Mouse (Mus musculus) cerebellum, postnatal 36 days (tissue): ENCODE data around the gene Dysf.

Experiments
- DNase-seq, 2 experiments: peaks; one replicate each; pipeline ENCODE4 v3.0.0; 2021 to 2022; ENCODE audit warnings: mixed read lengths in 2 of 2

Dysf gene

GRCm38 (mm10) chr6:84168571-84168970 is 160.2 kb downstream of the Dysf start:
- no peak for DNase-seq

GRCm38 (mm10) chr6:84173626-84174025 is 165.2 kb downstream of the Dysf start:
- DNase-seq = no peak

- no peak for DNase-seq
These were observed 170.5 kb downstream of the Dysf start for GRCm38 (mm10) chr6:84178776-84179405.

GRCm38 (mm10) chr6:84181452-84181851 is 173.1 kb downstream of the Dysf start:
- no peak for DNase-seq

GRCm38 (mm10) chr6:84191656-84192250 is 183.4 kb downstream of the Dysf start:
- no peak for DNase-seq

GRCm38 (mm10) chr6:84196511-84196910 is 188.1 kb downstream of the Dysf start:
- no peak for DNase-seq

GRCm38 (mm10) chr6:84197811-84198213 is 189.4 kb downstream of the Dysf start:
- no peak for DNase-seq

- no peak for DNase-seq
These were observed 193.5 kb downstream of the Dysf start for GRCm38 (mm10) chr6:84201721-84202490.

GRCm38 (mm10) chr6:84205611-84206010 is 197.2 kb downstream of the Dysf start:
- no peak for DNase-seq

- no peak for DNase-seq
These were observed 200.2 kb downstream of the Dysf start for GRCm38 (mm10) chr6:84208589-84208988.

GRCm38 (mm10) chr6:84209736-84210434 is 201.5 kb downstream of the Dysf start:
- peak in 1 of 2 experiments; percentile 13 for DNase-seq

- no peak for DNase-seq
These were observed 203.1 kb downstream of the Dysf start for GRCm38 (mm10) chr6:84211473-84211872.

- no peak for DNase-seq
These were observed 204.7 kb downstream of the Dysf start for GRCm38 (mm10) chr6:84213101-84213500.

- no peak for DNase-seq
These were observed 209.0 kb downstream of the Dysf start for GRCm38 (mm10) chr6:84217216-84217933.

GRCm38 (mm10) chr6:84219119-84219518 is 210.7 kb downstream of the Dysf start:
- DNase-seq = no peak

GRCm38 (mm10) chr6:84224861-84225260 is 216.5 kb downstream of the Dysf start:
- DNase-seq = peak; percentile 42 to 45

GRCm38 (mm10) chr6:84225587-84225986 is 217.2 kb downstream of the Dysf start:
- peak; percentile 75 to 81 for DNase-seq

GRCm38 (mm10) chr6:84228196-84228595 is 219.8 kb downstream of the Dysf start:
- DNase-seq = no peak

GRCm38 (mm10) chr6:84228786-84229185 is 220.4 kb downstream of the Dysf start:
- no peak for DNase-seq

- no peak for DNase-seq
These were observed 221.3 kb downstream of the Dysf start for GRCm38 (mm10) chr6:84229739-84230138.

GRCm38 (mm10) chr6:84231108-84231507 is 222.7 kb downstream of the Dysf start:
- DNase-seq = peak in 1 of 2 experiments; percentile 32

GRCm38 (mm10) chr6:84232063-84232760 is 223.8 kb downstream of the Dysf start:
- no peak for DNase-seq
